Mouse (Mus musculus) embryo, embryonic 11 days (tissue): Measurements from ENCODE around the gene Phf10.
"Not testable (repeated sequence)": the region's sequence is repeated elsewhere in the genome, so short reads cannot be mapped to it uniquely, and the experiment has no call there.

ENCODE experiments used
- DNase-seq: peaks from one replicate; pipeline ENCODE4 v3.0.0-alpha.2; 2015

Gene Phf10

DNA sequence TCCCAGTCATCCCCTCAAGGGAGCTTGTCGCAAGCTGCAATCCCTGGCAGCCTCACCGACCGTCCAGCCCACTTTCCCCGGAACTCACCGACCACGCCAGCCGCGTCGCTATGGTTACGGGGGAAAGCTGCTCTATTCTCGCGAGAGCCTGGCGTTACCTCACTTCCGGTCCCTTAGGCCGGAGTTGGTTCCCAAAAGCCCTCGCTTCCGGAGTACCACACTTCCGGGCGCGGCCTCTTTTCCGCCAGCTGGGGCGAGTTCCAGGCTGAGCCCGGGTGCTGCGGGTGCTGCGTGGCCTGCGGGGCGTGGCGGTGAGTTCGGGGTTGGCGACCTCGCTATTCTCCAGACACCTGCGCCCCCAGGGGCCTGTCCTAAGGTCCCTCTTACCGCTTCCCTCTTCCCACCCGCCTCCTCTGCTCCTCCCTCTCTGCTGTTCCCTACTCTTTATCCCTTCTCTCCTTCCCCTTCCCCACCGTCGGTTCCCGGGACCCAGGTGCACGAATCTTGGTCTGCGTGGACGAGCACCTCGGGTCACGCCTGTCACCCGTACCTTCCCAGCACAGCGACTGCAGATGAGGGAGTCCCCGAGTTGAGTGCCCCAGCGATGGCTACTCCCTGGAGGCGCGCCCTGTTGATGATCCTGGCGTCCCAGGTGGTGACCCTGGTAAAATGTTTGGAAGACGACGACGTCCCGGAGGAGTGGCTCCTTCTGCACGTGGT is 17.9 kb downstream of the Phf10 start, which contains the start of the genes Wdr27 and 1600012H06Rik:
Wdr27 (minus strand) TSS at position 150 of the 720 bp plus-strand sequence.
1600012H06Rik (plus strand) TSS at position 176 of the 720 bp plus-strand sequence.
- DNase-seq, result peak; percentile 100

DNA sequence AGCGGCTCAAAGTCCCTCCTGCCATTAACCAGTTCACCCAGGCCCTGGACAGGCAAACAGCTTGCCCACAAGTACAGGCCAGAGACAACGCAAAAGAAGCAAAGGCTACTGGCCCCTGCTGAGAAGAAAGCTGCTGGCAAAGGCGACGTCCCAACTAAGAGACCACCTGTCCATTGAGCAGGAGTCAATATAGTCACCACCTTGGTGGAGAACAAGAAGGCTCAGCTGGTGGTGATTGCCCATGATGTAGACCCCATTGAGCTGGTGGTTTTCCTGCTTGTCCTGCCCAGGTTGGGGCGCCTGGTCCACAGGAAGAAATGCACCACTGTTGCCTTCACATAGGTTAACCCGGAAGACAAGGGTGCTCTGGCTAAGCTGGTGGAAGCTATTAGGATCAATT is 18.9 kb downstream of the Phf10 start:
- DNase-seq, result not testable (repeated sequence)

GRCm38 (mm10) chr17:14935841-14936605 is 25.1 kb downstream of the Phf10 start:
- no peak for DNase-seq

- DNase-seq, result not testable (repeated sequence)
Observed at GRCm38 (mm10) chr17:14935280-14935679, 25.8 kb downstream of the Phf10 start.

- no peak for DNase-seq
Observed at GRCm38 (mm10) chr17:14931469-14931868, 29.6 kb downstream of the Phf10 start.

DNA sequence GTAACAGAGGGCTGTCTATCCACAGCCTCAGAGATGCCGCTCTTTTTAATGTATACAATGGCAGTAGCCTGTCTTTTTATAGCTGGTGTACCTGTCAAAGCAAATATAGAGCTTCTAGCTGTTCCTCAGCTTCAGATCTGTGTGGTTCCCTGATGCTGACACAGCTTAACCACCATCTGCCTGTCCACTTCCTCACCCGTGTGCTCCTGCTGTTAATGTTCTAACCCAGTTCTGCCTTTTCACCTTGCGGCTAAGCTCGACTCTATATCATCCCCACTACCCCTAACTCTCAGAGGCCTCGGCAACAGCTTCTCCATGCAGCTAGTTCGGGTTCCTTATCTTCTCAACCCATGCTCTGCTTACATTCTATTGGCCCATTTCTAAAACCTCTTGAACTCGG is 30.4 kb downstream of the Phf10 start:
- no peak for DNase-seq

- no peak for DNase-seq
Observed at GRCm38 (mm10) chr17:14928631-14929030, 32.4 kb downstream of the Phf10 start.

DNA sequence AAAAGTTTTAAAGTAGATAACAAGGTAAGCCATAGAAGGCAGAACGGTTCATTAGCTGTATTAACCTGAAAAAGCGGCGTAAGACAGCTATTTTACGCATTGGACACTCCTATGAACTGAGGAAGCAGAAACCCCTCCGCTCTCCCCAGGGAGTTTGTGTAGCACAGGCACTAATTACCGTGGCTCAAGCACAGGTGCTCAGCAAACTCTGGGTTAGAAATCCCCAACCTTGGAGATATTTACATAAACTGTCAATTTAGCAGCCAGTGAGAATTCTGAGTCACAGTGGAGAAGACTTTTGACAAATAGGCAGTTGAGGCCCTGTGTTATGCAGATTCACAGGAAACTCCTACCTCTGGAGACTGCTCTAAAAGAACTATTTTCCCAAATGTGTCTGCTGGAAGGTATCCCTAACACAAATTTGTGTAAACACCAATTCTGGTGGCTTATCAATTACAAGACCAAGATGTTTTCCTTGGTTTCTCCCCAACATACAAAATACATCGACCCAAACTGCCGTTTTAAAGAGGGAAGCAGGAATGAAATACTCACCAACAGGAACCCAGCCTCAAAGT is 33.3 kb downstream of the Phf10 start:
- DNase-seq, result no peak

- DNase-seq, result no peak
Observed at GRCm38 (mm10) chr17:14921582-14921981, 39.5 kb downstream of the Phf10 start.

DNA sequence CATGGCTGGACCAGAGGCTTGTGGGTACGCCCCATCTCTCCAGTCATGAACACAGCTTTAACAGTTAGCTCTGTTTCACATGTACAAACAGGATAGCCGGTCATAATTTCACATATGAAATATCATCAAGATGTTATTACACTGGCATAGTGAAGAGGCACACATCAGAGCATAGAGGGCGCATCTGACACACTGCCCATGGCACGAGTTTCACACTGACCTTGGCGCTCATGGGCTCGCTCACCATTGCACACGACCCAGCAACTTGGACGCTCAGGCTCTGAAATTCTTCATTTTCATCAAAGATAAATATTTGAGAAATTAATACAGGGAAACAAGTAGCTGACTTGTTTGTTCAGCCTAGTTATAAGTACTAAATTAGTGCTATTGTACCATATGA is 43.2 kb downstream of the Phf10 start:
- DNase-seq, result no peak

DNA sequence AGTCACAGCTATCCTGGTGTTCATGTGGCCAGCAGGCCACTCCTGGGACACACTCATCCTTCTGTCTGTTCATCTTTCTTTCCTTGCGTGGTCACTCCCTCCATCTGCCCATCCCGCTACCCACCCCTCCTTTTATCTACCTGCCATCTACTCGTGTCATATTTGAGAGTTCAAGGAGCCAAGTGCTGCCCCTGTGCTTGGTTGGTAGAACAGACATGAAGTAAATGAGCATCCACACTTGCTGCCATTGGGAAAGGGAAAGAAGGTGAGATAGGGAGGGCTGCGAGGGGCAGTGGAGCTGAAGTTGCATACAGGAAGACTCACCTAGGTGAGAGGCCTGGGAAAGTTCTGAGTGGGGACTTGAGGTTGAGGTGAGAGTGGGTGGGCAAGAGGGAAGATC is 46.7 kb downstream of the Phf10 start:
- DNase-seq, result no peak

DNA sequence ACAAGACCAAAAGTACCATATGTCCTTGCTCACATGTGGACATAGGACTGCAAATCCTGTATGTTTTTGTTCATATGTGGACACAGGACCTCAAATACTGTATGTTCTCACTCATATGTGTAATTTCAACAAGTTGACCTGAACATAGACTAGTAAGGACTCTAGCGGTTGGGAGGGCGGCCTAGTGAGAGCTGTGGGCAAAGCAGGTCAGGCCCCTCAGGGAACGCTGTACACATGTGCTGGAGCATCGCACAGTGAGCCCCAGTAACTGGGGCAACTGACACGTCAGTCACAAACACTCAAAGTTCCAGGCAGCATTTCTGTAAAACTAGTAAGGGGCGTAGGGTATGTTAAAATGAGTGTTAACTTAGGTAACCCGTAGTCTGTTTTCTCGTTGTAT is 48.1 kb downstream of the Phf10 start:
- no peak for DNase-seq

DNA sequence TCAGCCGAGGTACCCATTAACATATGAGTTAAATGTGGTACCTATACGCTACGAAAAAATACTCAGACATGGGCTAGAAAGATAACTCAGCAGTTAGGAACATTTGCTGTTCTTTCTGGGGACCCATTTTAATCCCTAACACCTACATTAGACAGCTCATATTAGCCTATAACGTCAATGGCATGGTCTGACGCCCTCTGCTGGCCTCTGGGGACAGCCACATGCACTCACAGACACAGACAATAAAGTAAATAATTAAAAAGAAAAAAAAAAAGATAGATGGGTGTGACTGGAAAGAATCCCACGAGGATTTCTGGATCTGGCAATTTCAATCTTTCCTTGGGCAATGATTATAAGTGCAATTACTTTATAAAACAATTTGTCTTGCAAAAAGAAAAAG is 48.7 kb downstream of the Phf10 start:
- DNase-seq, result peak; percentile 13

- no peak for DNase-seq
Observed at GRCm38 (mm10) chr17:14910771-14911170, 50.3 kb downstream of the Phf10 start.

DNA sequence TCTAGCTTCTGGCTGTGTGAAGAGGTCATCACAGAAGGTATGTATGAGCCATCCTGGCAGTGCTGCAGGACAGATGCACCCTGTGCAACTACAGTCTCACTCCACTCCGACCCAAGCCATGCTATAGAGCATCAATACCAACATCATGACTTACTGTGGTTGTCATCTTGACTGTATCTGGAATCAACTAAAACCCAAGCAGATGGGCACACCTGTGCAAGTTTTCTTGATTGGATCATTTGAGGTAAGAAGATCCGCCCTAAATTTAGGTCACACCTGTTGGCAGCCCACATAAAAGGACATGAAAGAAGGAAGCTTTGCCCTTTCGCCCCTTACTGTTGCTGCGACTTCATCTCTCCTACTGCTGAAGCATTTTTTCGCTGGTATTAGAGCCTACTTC is 51.7 kb downstream of the Phf10 start:
- DNase-seq, result no peak

DNA sequence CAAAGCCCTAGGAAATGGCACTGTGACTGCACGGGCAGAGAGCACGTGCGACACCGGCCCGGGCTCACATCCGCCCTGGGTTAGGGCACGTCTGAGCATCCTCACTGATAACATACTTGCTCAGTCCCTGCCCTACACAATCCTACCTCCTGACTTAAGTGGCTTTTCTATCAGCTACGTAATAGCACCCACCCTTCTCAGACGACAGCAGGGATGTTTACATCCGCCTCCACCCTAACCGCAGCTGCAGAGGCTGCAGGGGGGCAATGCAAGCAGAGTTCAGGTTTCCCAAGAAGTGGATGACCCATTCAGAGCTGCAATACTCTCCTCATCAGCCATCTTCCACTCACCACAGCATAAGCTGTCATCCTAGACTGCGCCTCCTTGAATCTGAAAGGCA is 53.9 kb downstream of the Phf10 start:
- DNase-seq, result no peak

DNA sequence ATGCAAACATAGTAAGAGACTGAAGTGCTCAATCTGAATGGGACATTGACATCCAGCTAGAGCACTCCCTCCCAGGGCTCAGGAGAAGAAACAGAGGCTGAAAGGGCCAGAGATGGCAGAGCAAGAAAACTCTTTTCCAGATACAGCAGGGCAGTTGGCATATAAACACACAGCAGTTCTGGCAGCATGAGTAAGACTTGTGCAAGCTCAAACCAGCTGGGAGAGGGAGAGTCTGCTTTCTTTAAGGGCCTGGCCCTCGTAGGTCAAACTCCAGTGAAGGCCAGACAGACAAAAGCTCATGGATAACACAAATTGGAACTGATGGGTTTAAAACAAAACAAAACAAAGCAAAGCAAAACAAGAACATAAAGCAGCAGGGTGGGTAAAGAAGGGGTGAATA is 54.5 kb downstream of the Phf10 start:
- DNase-seq, result no peak

- peak; percentile 82 for DNase-seq
Observed at GRCm38 (mm10) chr17:14904637-14905265, 56.3 kb downstream of the Phf10 start.

DNA sequence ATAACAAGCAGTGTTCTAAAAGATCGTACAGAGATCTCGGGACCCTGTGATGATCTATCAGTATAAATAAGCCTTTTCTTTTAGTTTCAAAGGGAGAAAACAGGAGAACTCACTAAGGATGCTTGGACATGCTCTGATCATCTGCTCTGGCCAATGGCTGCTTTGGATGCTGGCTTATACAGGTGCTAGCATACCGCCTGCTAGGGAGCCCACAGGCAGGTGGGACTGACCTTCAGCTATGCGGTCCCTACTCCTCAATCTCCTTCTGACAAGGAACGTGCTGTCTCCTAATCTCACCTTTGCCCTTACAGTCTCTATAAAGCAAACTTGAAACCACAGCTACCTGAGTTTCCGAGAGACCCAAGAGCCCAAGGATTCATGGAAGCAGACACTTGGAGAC is 56.9 kb downstream of the Phf10 start:
- DNase-seq, result no peak

GRCm38 (mm10) chr17:14903212-14903611 is 57.9 kb downstream of the Phf10 start:
- DNase-seq, result no peak

DNA sequence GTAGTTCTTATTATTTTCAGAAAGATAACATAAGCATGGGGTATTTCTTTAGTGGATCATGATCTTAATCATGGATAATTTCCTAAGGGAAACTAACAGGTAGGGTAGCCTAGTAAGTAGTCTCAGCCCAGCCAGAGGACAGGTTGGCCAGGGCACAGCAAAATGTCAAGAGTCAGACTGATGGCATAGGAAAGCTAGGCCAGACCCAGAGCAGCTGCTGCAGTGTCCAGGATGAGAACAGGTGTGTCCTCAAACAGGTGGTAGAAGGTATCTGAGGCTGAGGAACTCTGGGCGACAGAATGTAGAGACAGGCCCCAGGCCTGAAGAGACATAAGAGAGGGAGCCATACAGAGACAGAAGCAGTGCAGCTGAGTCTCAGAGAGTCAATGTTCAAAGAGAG is 62.1 kb downstream of the Phf10 start:
- DNase-seq, result no peak

GRCm38 (mm10) chr17:14895058-14895457 is 66.0 kb downstream of the Phf10 start:
- not testable (repeated sequence) for DNase-seq
